Mouse (Mus musculus): ENCODE results near the gene Fbln1. TPM values are rescaled to one million over a fixed set of nuclear protein-coding genes. Genes with fewer than 3 reads are reported as not detected.

Gene Fbln1
- polyA plus RNA-seq, 1 experiment from 2014 or later = 114 TPM

- no peak overlapping the region for H3K9ac ChIP-seq (ENCODE audit: low read depth, low read length)
- no peaks in the 10 kb centered on the region for H3K9me3 ChIP-seq (replicated peaks; ENCODE audit: low read length)
- 56% methylated on average over 7 of the region's 7 CpGs for WGBS
- no peaks in the 10 kb centered on the region for H3K4me1 ChIP-seq (replicated peaks; ENCODE audit: insufficient read depth, low read length)
- H3K27me3 ChIP-seq (ENCODE audit: insufficient read depth, low read length) = no peaks in the 10 kb centered on the region
- H3K27ac ChIP-seq = peak overlapping the region; percentile 54; the same call in 1 of the 2 replicates
- no peak overlapping the region for H3K4me3 ChIP-seq (replicated peaks; ENCODE audit: low read depth, low read length)
- no peaks in the 10 kb centered on the region for H3K36me3 ChIP-seq (ENCODE audit: insufficient read depth, low read length)
- ATAC-seq (replicated peaks; ENCODE audit: low FRiP score, low read depth) (no peak), DNase-seq (ENCODE audit: low spot score) (peak; percentile 85)
- no peak for TF ChIP-seq CTCF (IDR thresholded peaks at IDR 0.05; ENCODE audit: low read depth)
- H3K4me2 ChIP-seq (ENCODE audit: low read length) = no peak overlapping the region
Observed at GRCm38 (mm10) chr15:85179528-85180180, 26.1 kb upstream of the Fbln1 start.

GRCm38 (mm10) chr15:85180368-85180767 lies 25.4 kb upstream of the Fbln1 start:
- Histone ChIP-seq H3K4me2 (ENCODE audit: low read length) (no peak overlapping the region), H3K27ac (peak overlapping the region; percentile 54; the same call in 1 of the 2 replicates), H3K4me3 (replicated peaks; ENCODE audit: low read depth, low read length) (no peak overlapping the region), H3K4me1 (replicated peaks; ENCODE audit: insufficient read depth, low read length) (no peaks in the 10 kb centered on the region), H3K36me3 (ENCODE audit: insufficient read depth, low read length) (no peaks in the 10 kb centered on the region), H3K27me3 (ENCODE audit: insufficient read depth, low read length) (no peaks in the 10 kb centered on the region), H3K9ac (ENCODE audit: low read depth, low read length) (no peak overlapping the region), H3K9me3 (replicated peaks; ENCODE audit: low read length) (no peaks in the 10 kb centered on the region)
- TF ChIP-seq CTCF (IDR thresholded peaks at IDR 0.05; ENCODE audit: low read depth) = no peak
- no peak for DNase-seq (ENCODE audit: low spot score)
- no peak for ATAC-seq (replicated peaks; ENCODE audit: low FRiP score, low read depth)

GRCm38 (mm10) chr15:85182063-85182462 lies 23.7 kb upstream of the Fbln1 start:
- Histone ChIP-seq H3K4me1 (replicated peaks; ENCODE audit: insufficient read depth, low read length) (no peaks in the 10 kb centered on the region), H3K27me3 (ENCODE audit: insufficient read depth, low read length) (no peaks in the 10 kb centered on the region), H3K9ac (ENCODE audit: low read depth, low read length) (no peak overlapping the region), H3K4me2 (ENCODE audit: low read length) (no peak overlapping the region), H3K9me3 (replicated peaks; ENCODE audit: low read length) (no peaks in the 10 kb centered on the region), H3K36me3 (ENCODE audit: insufficient read depth, low read length) (no peaks in the 10 kb centered on the region), H3K27ac (no peak overlapping the region), H3K4me3 (replicated peaks; ENCODE audit: low read depth, low read length) (no peak overlapping the region)
- DNase-seq (ENCODE audit: low spot score) (no peak), ATAC-seq (replicated peaks; ENCODE audit: low FRiP score, low read depth) (no peak)
- TF ChIP-seq CTCF (IDR thresholded peaks at IDR 0.05; ENCODE audit: low read depth) = no peak
- WGBS = 92% methylated on average over 4 of the region's 4 CpGs

- H3K9ac ChIP-seq (ENCODE audit: low read depth, low read length) = no peak overlapping the region
- H3K36me3 ChIP-seq (ENCODE audit: insufficient read depth, low read length) = no peaks in the 10 kb centered on the region
- H3K4me2 ChIP-seq (ENCODE audit: low read length) = no peak overlapping the region
- ATAC-seq (replicated peaks; ENCODE audit: low FRiP score, low read depth) (no peak), DNase-seq (ENCODE audit: low spot score) (peak; percentile 56)
- H3K4me1 ChIP-seq (replicated peaks; ENCODE audit: insufficient read depth, low read length) = no peaks in the 10 kb centered on the region
- H3K27me3 ChIP-seq (ENCODE audit: insufficient read depth, low read length) = no peaks in the 10 kb centered on the region
- no peak overlapping the region for H3K4me3 ChIP-seq (replicated peaks; ENCODE audit: low read depth, low read length)
- no peak for TF ChIP-seq CTCF (IDR thresholded peaks at IDR 0.05; ENCODE audit: low read depth)
- no peaks in the 10 kb centered on the region for H3K9me3 ChIP-seq (replicated peaks; ENCODE audit: low read length)
- H3K27ac ChIP-seq = no peak overlapping the region
- 49% methylated on average over 7 of the region's 7 CpGs for WGBS
Observed at GRCm38 (mm10) chr15:85186916-85187315, 18.8 kb upstream of the Fbln1 start.

GRCm38 (mm10) chr15:85188167-85188778 lies 17.5 kb upstream of the Fbln1 start:
- Histone ChIP-seq H3K4me2 (ENCODE audit: low read length) (no peak overlapping the region), H3K27me3 (ENCODE audit: insufficient read depth, low read length) (no peaks in the 10 kb centered on the region), H3K36me3 (ENCODE audit: insufficient read depth, low read length) (no peaks in the 10 kb centered on the region), H3K27ac (no peak overlapping the region), H3K9me3 (replicated peaks; ENCODE audit: low read length) (no peaks in the 10 kb centered on the region), H3K4me1 (replicated peaks; ENCODE audit: insufficient read depth, low read length) (no peaks in the 10 kb centered on the region), H3K9ac (ENCODE audit: low read depth, low read length) (no peak overlapping the region), H3K4me3 (replicated peaks; ENCODE audit: low read depth, low read length) (no peak overlapping the region)
- WGBS = 42% methylated on average over 8 of the region's 8 CpGs
- TF ChIP-seq CTCF (IDR thresholded peaks at IDR 0.05; ENCODE audit: low read depth) = no peak
- ATAC-seq (replicated peaks; ENCODE audit: low FRiP score, low read depth) (no peak), DNase-seq (ENCODE audit: low spot score) (no peak)

GRCm38 (mm10) chr15:85200446-85201289 lies 5.1 kb upstream of the Fbln1 start:
- ATAC-seq (replicated peaks; ENCODE audit: low FRiP score, low read depth) = peak; percentile 55
- H3K27me3 ChIP-seq (ENCODE audit: insufficient read depth, low read length) = no peaks in the 10 kb centered on the region
- no peak overlapping the region for H3K4me3 ChIP-seq (replicated peaks; ENCODE audit: low read depth, low read length)
- H3K36me3 ChIP-seq (ENCODE audit: insufficient read depth, low read length) = no peaks in the 10 kb centered on the region
- peak; percentile 89 for DNase-seq (ENCODE audit: low spot score)
- peaks cover 7% of the 10 kb centered on the region for H3K4me1 ChIP-seq (replicated peaks; ENCODE audit: insufficient read depth, low read length)
- 0 out of 2 replicates have a peak overlapping the region, but pooled peaks have one; percentile 13 for H3K4me2 ChIP-seq (ENCODE audit: low read length)
- 25% methylated on average over 14 of the region's 14 CpGs for WGBS
- TF ChIP-seq CTCF (IDR thresholded peaks at IDR 0.05; ENCODE audit: low read depth) = no peak
- H3K9ac ChIP-seq (ENCODE audit: low read depth, low read length) = no peak overlapping the region
- peak overlapping the region; percentile 83 for H3K27ac ChIP-seq
- no peaks in the 10 kb centered on the region for H3K9me3 ChIP-seq (replicated peaks; ENCODE audit: low read length)

Data from kidney, postnatal 0 days (tissue).